Mouse (Mus musculus): ENCODE measurements at regions not wholly inside any gene's neighbourhood (a gene's known extent, or its start where the extent isn't known, plus 50 kb on each side); places are given as distances from the start of the nearest gene placed in this dataset.

GRCm38 (mm10) chrX:13224902-13225301 is 55.9 kb upstream of the Ddx3x start:
- DNase-seq: no peak

DNA sequence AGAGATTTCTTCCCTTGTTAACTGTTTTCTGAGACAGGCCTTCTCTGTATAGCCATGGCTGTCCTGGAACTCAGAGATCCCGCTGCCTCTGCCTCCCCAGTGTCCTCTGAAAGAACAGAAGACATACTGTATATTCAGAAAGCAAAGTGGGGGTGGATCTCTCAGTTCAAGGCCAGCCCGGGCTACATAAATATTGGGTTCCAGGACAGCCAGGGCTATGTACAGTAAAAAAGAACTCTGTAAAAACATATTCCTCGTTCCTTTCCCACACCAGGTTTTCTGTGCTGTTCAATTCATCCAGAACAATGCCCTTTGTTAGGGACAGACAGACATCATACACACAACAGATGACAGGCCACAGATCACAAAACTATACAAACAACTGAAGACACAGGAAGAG is 54.3 kb upstream of the Ddx3x start:
- DNase-seq: no peak

DNA sequence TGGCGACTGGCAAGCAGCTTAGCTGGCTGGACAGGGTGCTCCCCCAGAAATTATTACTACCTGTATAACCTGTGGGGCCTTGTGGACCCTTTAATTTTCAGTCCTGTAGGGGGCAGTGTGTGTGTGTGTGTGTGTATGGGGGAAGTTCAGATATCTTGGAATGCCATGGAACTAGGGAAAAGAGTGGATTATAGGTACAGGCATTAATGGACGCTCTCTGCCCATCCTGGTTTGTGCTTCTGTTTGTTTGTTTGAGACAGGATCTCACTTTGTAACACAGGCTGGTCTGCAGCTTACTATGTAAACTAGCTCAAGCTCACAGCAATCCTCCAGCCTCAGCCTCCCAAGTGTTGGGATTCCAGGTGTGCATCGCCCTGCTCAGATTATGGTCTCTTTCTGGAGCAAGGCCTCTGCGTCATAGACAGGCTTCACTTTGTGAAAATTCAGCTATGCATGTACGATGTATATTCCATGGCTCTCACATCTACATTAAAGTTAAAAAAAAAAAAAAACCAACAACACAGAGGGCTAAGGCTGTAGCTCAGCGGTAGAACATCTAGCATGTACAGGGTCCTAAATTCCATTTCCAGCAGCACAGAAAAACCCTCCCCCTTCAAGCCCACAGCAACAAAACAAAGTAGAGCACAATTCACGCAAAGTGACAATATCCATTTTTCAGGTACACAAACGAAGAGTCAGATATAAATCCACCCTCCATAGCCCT is 50.7 kb upstream of the Ddx3x start:
- DNase-seq: no peak

GRCm38 (mm10) chrX:13230615-13231179 is 50.1 kb upstream of the Ddx3x start:
- DNase-seq: peak; percentile 95
